Mouse (Mus musculus) G1E (cell line): ENCODE results near the gene Acsm4.

Experiments
- CTCF ChIP-seq: IDR thresholded peaks from 2 replicates; pipeline ENCODE4 v1.5.1; 2012; ENCODE audit warnings: low read depth, low read length, inconsistent platforms, mixed read lengths
- GATA1 ChIP-seq: IDR thresholded peaks from 2 replicates; pipeline ENCODE4 v1.6.1; 2012; ENCODE audit warnings: borderline replicate concordance, low read length, inconsistent platforms, mixed read lengths
- GATA2 ChIP-seq: IDR thresholded peaks from 2 replicates; pipeline ENCODE4 v1.6.1; 2012; ENCODE audit warnings: low read depth, low read length, inconsistent platforms, borderline replicate concordance
- TAL1 ChIP-seq: conservative IDR thresholded peaks from 2 replicates; pipeline ENCODE4 v1.6.1; 2012; ENCODE audit warnings: low read depth, low read length, inconsistent platforms, mixed read lengths

- TF ChIP-seq CTCF (no peak), GATA1 (no peak), TAL1 (no peak), GATA2 (no peak)
Observed at GRCm38 (mm10) chr7:119745869-119746268, 56.0 kb downstream of the Acsm4 start.
